Mouse (Mus musculus) kidney, adult 2 months (tissue): ENCODE measurements around the gene Nup205. TPM values are rescaled to one million over a fixed set of nuclear protein-coding genes. Genes with fewer than 3 reads are reported as not detected.

Experiments
- DNase-seq: peaks from one replicate; pipeline ENCODE4 v3.0.0; 2021
- H3K27ac ChIP-seq: fragments of 200-500 bp; 2 replicates; pipeline ENCODE4 v1.5.1; 2012; ENCODE audit warnings: low read depth, low read length, control low read depth, inconsistent platforms; ENCODE audit not compliant: insufficient read depth
- H3K27me3 ChIP-seq: fragments of 200-500 bp; replicated peaks from 2 replicates; pipeline ENCODE4 v1.6.1; 2012; ENCODE audit warnings: mild to moderate bottlenecking, moderate library complexity, low read length, inconsistent platforms; ENCODE audit not compliant: control insufficient read depth, insufficient read depth
- H3K36me3 ChIP-seq: fragments of 200-500 bp; 2 replicates; pipeline ENCODE4 v1.6.1; 2012; ENCODE audit warnings: mild to moderate bottlenecking, moderate library complexity, low read length, inconsistent platforms; ENCODE audit not compliant: control insufficient read depth, insufficient read depth
- H3K4me1 ChIP-seq: fragments of 200-500 bp; 2 replicates; pipeline ENCODE4 v1.6.1; 2011; ENCODE audit warnings: low read length; ENCODE audit not compliant: control insufficient read depth, insufficient read depth
- H3K4me3 ChIP-seq: fragments of 200-500 bp; 2 replicates; pipeline ENCODE4 v1.5.1; 2011; ENCODE audit warnings: mild to moderate bottlenecking, low read depth, low read length, control low read depth; ENCODE audit not compliant: insufficient read depth
- CTCF ChIP-seq: fragments of 200-500 bp; conservative IDR thresholded peaks from 2 replicates; pipeline ENCODE4 v1.5.1; 2011; ENCODE audit warnings: low read depth, mild to moderate bottlenecking, control low read depth, low read length, moderate library complexity, mixed read lengths; ENCODE audit not compliant: insufficient read depth, insufficient read length
- POLR2A ChIP-seq: fragments of 200-500 bp; IDR thresholded peaks from one replicate; pipeline ENCODE4 v1.6.1; 2011; ENCODE audit warnings: low read depth, low read length, control low read depth
- WGBS: fragments of 180-500 bp; shearing (Covaris S2); methylation state at CpG from one replicate; pipeline ENCODE4 v1.1.7; 2018; 5-methylcytosine and 5-hydroxymethylcytosine counted together
- polyA plus RNA-seq: library from polyadenylated mRNA; depleted of rRNA; stranded (reverse); fragments of >200 nt; gene quantifications from 2 replicates; pipeline ENCODE4 v1.2.3, GENCODE M21; 2012

Gene Nup205
- polyA plus RNA-seq, 1 experiment = 9.3 TPM

DNA sequence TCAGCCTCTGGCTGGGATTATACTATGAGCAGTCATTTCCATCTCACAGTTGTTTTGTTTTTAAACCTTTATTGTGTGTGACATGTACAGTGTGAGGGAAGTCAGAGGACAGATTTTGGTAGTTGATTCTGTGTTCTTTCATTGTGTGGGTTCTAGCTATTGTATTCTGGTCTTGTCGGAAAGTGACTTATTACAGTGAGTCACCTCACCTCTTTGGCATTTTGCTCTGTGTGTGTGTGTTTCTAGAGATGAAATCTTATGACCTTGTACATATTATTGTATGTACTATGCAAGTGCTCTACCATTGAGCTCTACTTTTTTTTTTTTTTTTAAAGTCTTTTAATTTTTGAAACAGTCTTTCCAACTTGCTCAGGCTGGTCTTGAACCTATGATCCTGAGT, 7.6 kb downstream of the Nup205 start:
- DNase-seq = no peak
- WGBS = 76% methylated on average over 1 of the region's 1 CpGs
- no peaks in the 10 kb centered on the region; the same call in 1 of the 2 replicates for H3K36me3 ChIP-seq

GRCm38 (mm10) chr6:35191198-35191597, 14.0 kb downstream of the Nup205 start:
- H3K4me1 ChIP-seq = no peaks in the 10 kb centered on the region

More for the DNA sequence above, 7.6 kb downstream of the Nup205 start:
- no peaks in the 10 kb centered on the region for H3K4me1 ChIP-seq
- TF ChIP-seq CTCF = no peak
- no peak for TF ChIP-seq POLR2A
- H3K27ac ChIP-seq = no peak overlapping the region
- no peak overlapping the region for H3K4me3 ChIP-seq
- H3K27me3 ChIP-seq = no peaks in the 10 kb centered on the region

GRCm38 (mm10) chr6:35225696-35226095, 48.5 kb downstream of the Nup205 start:
- no peaks in the 10 kb centered on the region for H3K27me3 ChIP-seq
- DNase-seq = no peak
- H3K36me3 ChIP-seq = peaks cover 2% of the 10 kb centered on the region; the same call in 1 of the 2 replicates
- H3K4me1 ChIP-seq = no peaks in the 10 kb centered on the region
- TF ChIP-seq POLR2A = no peak
- no peak for TF ChIP-seq CTCF
- H3K27ac ChIP-seq = no peak overlapping the region
- WGBS = 92% methylated on average over 4 of the region's 4 CpGs
- H3K4me3 ChIP-seq = no peak overlapping the region

More at GRCm38 (mm10) chr6:35191198-35191597, 14.0 kb downstream of the Nup205 start:
- no peak for DNase-seq
- no peak for TF ChIP-seq CTCF
- TF ChIP-seq POLR2A = no peak
- no peaks in the 10 kb centered on the region for H3K27me3 ChIP-seq
- H3K36me3 ChIP-seq = peaks cover 3% of the 10 kb centered on the region
- WGBS = 91% methylated on average over 8 of the region's 8 CpGs
- no peak overlapping the region for H3K27ac ChIP-seq
- H3K4me3 ChIP-seq = no peak overlapping the region

- WGBS = 87% methylated on average over 1 of the region's 1 CpGs
- no peak overlapping the region for H3K27ac ChIP-seq
- H3K4me1 ChIP-seq = no peaks in the 10 kb centered on the region
- no peaks in the 10 kb centered on the region for H3K27me3 ChIP-seq
- no peak for DNase-seq
- H3K4me3 ChIP-seq = no peak overlapping the region
- no peaks in the 10 kb centered on the region; the same call in 1 of the 2 replicates for H3K36me3 ChIP-seq
- no peak for TF ChIP-seq CTCF
- TF ChIP-seq POLR2A = no peak
These were observed 52.2 kb downstream of the Nup205 start for GRCm38 (mm10) chr6:35229415-35229814.

- no peak for TF ChIP-seq POLR2A
- no peak for TF ChIP-seq CTCF
- WGBS = 91% methylated on average over 9 of the region's 9 CpGs
- H3K27me3 ChIP-seq = no peaks in the 10 kb centered on the region
- peaks cover under 1% of the 10 kb centered on the region; the same call in 1 of the 2 replicates for H3K36me3 ChIP-seq
- DNase-seq = no peak
- no peaks in the 10 kb centered on the region for H3K4me1 ChIP-seq
- H3K27ac ChIP-seq = no peak overlapping the region
- no peak overlapping the region for H3K4me3 ChIP-seq
These were observed 59.0 kb downstream of the Nup205 start for GRCm38 (mm10) chr6:35236108-35236785.

GRCm38 (mm10) chr6:35243252-35243651, 66.0 kb downstream of the Nup205 start:
- H3K27me3 ChIP-seq = no peaks in the 10 kb centered on the region
- TF ChIP-seq POLR2A (no peak), CTCF (no peak)
- no peak for DNase-seq
- H3K4me3 ChIP-seq = no peak overlapping the region
- H3K36me3 ChIP-seq = peaks cover 8% of the 10 kb centered on the region
- WGBS = 100% methylated on average over 4 of the region's 4 CpGs
- no peaks in the 10 kb centered on the region for H3K4me1 ChIP-seq
- H3K27ac ChIP-seq = no peak overlapping the region

DNA sequence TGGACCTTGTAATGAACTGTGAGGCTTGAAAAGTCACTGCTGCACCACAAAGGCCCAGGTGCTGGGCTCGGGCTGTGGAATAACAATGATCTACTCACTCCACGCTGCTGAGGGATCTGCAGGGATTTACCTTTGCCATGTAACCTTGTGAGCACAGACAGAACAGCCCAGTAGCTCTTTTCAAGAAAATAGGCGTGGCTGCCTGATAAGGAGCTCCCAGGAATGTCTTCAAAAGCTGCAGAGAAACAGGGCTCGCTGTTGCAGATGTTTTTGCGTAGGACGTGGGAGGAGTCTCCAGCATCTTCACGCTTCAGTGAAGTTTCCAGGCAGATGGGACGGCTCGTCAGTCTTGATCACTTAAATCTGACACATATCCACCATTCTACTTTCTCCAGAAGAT, 66.8 kb downstream of the Nup205 start:
- H3K36me3 ChIP-seq = peaks cover 8% of the 10 kb centered on the region

More for the DNA sequence above, 66.8 kb downstream of the Nup205 start:
- Histone ChIP-seq H3K4me3 (no peak overlapping the region), H3K27me3 (no peaks in the 10 kb centered on the region), H3K4me1 (no peaks in the 10 kb centered on the region), H3K27ac (no peak overlapping the region)
- no peak for DNase-seq
- no peak for TF ChIP-seq POLR2A
- TF ChIP-seq CTCF = no peak
- WGBS = 79% methylated on average over 9 of the region's 9 CpGs
